Mouse (Mus musculus) kidney, embryonic 15.5 days (tissue): ENCODE measurements around the gene Epb41l4b. TPM values are rescaled to one million over a fixed set of nuclear protein-coding genes. Genes with fewer than 3 reads are reported as not detected.
A peak's percentile ranks its signal among the peaks of the same experiment; 100 is the strongest.

Experiments used
- ATAC-seq: fragments of 200-750 bp; cut with Nextera tagmentation; replicated peaks from 2 replicates; pipeline ENCODE4 v1.8.0; 2017; ENCODE audit warnings: moderate TSS enrichment; ENCODE audit not compliant: low FRiP score
- H3K27ac ChIP-seq: fragments of 300-500 bp; sonication (generic); 2 replicates; pipeline ENCODE4 v1.5.1; 2015; ENCODE audit warnings: mild to moderate bottlenecking, inconsistent platforms
- H3K27me3 ChIP-seq: fragments of 300-500 bp; sonication (generic); 2 replicates; pipeline ENCODE4 v1.6.1; 2015; ENCODE audit warnings: inconsistent platforms
- H3K36me3 ChIP-seq: fragments of 300-500 bp; sonication (generic); 2 replicates; pipeline ENCODE4 v1.6.1; 2015; ENCODE audit warnings: inconsistent platforms
- H3K4me1 ChIP-seq: fragments of 300-500 bp; sonication (generic); 2 replicates; pipeline ENCODE4 v1.6.1; 2015; ENCODE audit warnings: inconsistent platforms
- H3K4me2 ChIP-seq: fragments of 300-500 bp; sonication (generic); 2 replicates; pipeline ENCODE4 v1.6.1; 2015; ENCODE audit warnings: moderate library complexity, mild to moderate bottlenecking, inconsistent platforms
- H3K4me3 ChIP-seq: fragments of 300-500 bp; sonication (generic); replicated peaks from 2 replicates; pipeline ENCODE4 v1.5.1; 2015; ENCODE audit warnings: mild to moderate bottlenecking, inconsistent platforms
- H3K9ac ChIP-seq: fragments of 300-500 bp; sonication (generic); 2 replicates; pipeline ENCODE4 v1.6.1; 2015; ENCODE audit warnings: mild to moderate bottlenecking, inconsistent platforms
- H3K9me3 ChIP-seq: fragments of 300-500 bp; sonication (generic); replicated peaks from 2 replicates; pipeline ENCODE4 v1.6.1; 2016; ENCODE audit warnings: inconsistent platforms
- WGBS: fragments of 180-500 bp; shearing (Covaris S2); methylation state at CpG from one replicate; pipeline ENCODE4 v1.1.7; 2015; ENCODE audit warnings: mixed read lengths; 5-methylcytosine and 5-hydroxymethylcytosine counted together
- polyA plus RNA-seq: library from polyadenylated mRNA; unstranded; fragments of >200 nt; fragmentation: Nextera tagmentation; extraction: Ambion mirVana; gene quantifications from 2 replicates; pipeline ENCODE4 v1.2.1, GENCODE M21; 2015

Gene Epb41l4b
- polyA plus RNA-seq, 1 experiment from 2014 or later, result 2.9 TPM

- no peak overlapping the region for H3K27ac ChIP-seq
- peak overlapping the region; percentile 95 for H3K4me2 ChIP-seq
- no peaks in the 10 kb centered on the region for H3K9me3 ChIP-seq
- WGBS, result under 1% methylated on average over 43 of the region's 43 CpGs
- H3K4me1 ChIP-seq, result peaks cover 53% of the 10 kb centered on the region
- peaks cover 59% of the 10 kb centered on the region for H3K27me3 ChIP-seq
- peak; percentile 20 for ATAC-seq
- no peaks in the 10 kb centered on the region for H3K36me3 ChIP-seq
- peak overlapping the region; percentile 59 for H3K9ac ChIP-seq
- peak overlapping the region; percentile 72 for H3K4me3 ChIP-seq
These were observed 737 bp downstream of the Epb41l4b start for GRCm38 (mm10) chr4:57142374-57143025.

GRCm38 (mm10) chr4:57141908-57142361 is 1.3 kb downstream of the Epb41l4b start:
- ATAC-seq, result no peak
- WGBS, result 4% methylated on average over 26 of the region's 26 CpGs
- H3K4me2 ChIP-seq, result peak overlapping the region; percentile 95

GRCm38 (mm10) chr4:57140992-57141717 is 2.1 kb downstream of the Epb41l4b start:
- no peak overlapping the region for H3K9ac ChIP-seq
- H3K4me2 ChIP-seq, result peak overlapping the region; percentile 95
- H3K4me3 ChIP-seq, result peak overlapping the region; percentile 72
- H3K27ac ChIP-seq, result no peak overlapping the region
- H3K4me1 ChIP-seq, result peaks cover 61% of the 10 kb centered on the region
- no peak for ATAC-seq
- no peaks in the 10 kb centered on the region for H3K36me3 ChIP-seq
- H3K27me3 ChIP-seq, result peaks cover 53% of the 10 kb centered on the region
- WGBS, result 12% methylated on average over 15 of the region's 15 CpGs
- no peaks in the 10 kb centered on the region for H3K9me3 ChIP-seq

More at GRCm38 (mm10) chr4:57141908-57142361, 1.3 kb downstream of the Epb41l4b start:
- Histone ChIP-seq H3K9ac (0 out of 2 replicates have a peak overlapping the region, but pooled peaks have one; percentile 15), H3K27ac (no peak overlapping the region), H3K4me1 (peaks cover 57% of the 10 kb centered on the region), H3K27me3 (peaks cover 59% of the 10 kb centered on the region), H3K9me3 (no peaks in the 10 kb centered on the region), H3K36me3 (no peaks in the 10 kb centered on the region), H3K4me3 (peak overlapping the region; percentile 72)

- Histone ChIP-seq H3K27ac (no peak overlapping the region), H3K9me3 (no peaks in the 10 kb centered on the region), H3K36me3 (no peaks in the 10 kb centered on the region), H3K9ac (no peak overlapping the region), H3K4me3 (no peak overlapping the region), H3K4me2 (peak overlapping the region; percentile 95; the same call in 1 of the 2 replicates), H3K27me3 (peaks cover 52% of the 10 kb centered on the region), H3K4me1 (peaks cover 61% of the 10 kb centered on the region)
- peak; percentile 37 for ATAC-seq
- 9% methylated on average over 4 of the region's 4 CpGs for WGBS
These were observed 2.9 kb downstream of the Epb41l4b start for GRCm38 (mm10) chr4:57140200-57140799.

- Histone ChIP-seq H3K27me3 (peaks cover 51% of the 10 kb centered on the region), H3K4me2 (no peak overlapping the region), H3K4me3 (no peak overlapping the region), H3K4me1 (peaks cover 61% of the 10 kb centered on the region), H3K9me3 (no peaks in the 10 kb centered on the region), H3K9ac (no peak overlapping the region), H3K27ac (no peak overlapping the region), H3K36me3 (no peaks in the 10 kb centered on the region)
- WGBS, result 65% methylated on average over 10 of the region's 10 CpGs
- ATAC-seq, result peak; percentile 3; the same call in 1 of the 2 replicates
These were observed 3.8 kb downstream of the Epb41l4b start for GRCm38 (mm10) chr4:57139433-57139832.

- Histone ChIP-seq H3K27me3 (peaks cover 45% of the 10 kb centered on the region), H3K27ac (0 out of 2 replicates have a peak overlapping the region, but pooled peaks have one; percentile 57), H3K9me3 (no peaks in the 10 kb centered on the region), H3K4me1 (peaks cover 53% of the 10 kb centered on the region), H3K4me3 (no peak overlapping the region), H3K36me3 (no peaks in the 10 kb centered on the region), H3K4me2 (no peak overlapping the region), H3K9ac (no peak overlapping the region)
- WGBS, result 75% methylated on average over 6 of the region's 6 CpGs
- no peak for ATAC-seq
These were observed 5.2 kb downstream of the Epb41l4b start for GRCm38 (mm10) chr4:57138093-57138440.

- peaks cover 41% of the 10 kb centered on the region for H3K27me3 ChIP-seq
- H3K4me1 ChIP-seq, result peaks cover 50% of the 10 kb centered on the region
- no peak overlapping the region for H3K9ac ChIP-seq
- H3K4me3 ChIP-seq, result no peak overlapping the region
- no peaks in the 10 kb centered on the region for H3K36me3 ChIP-seq
- 46% methylated on average over 8 of the region's 8 CpGs for WGBS
- H3K4me2 ChIP-seq, result no peak overlapping the region
- peak overlapping the region; percentile 57 for H3K27ac ChIP-seq
- ATAC-seq, result peak; percentile 16; the same call in 1 of the 2 replicates
- H3K9me3 ChIP-seq, result no peaks in the 10 kb centered on the region
These were observed 5.7 kb downstream of the Epb41l4b start for GRCm38 (mm10) chr4:57137371-57138092.

- Histone ChIP-seq H3K27ac (no peak overlapping the region), H3K36me3 (no peaks in the 10 kb centered on the region), H3K4me2 (no peak overlapping the region), H3K4me1 (peaks cover 29% of the 10 kb centered on the region), H3K4me3 (no peak overlapping the region), H3K9me3 (no peaks in the 10 kb centered on the region), H3K9ac (no peak overlapping the region), H3K27me3 (peaks cover 20% of the 10 kb centered on the region)
- 78% methylated on average over 1 of the region's 1 CpGs for WGBS
- ATAC-seq, result no peak
These were observed 7.8 kb downstream of the Epb41l4b start for GRCm38 (mm10) chr4:57135431-57135830.

GRCm38 (mm10) chr4:57134554-57134953 is 8.7 kb downstream of the Epb41l4b start:
- peaks cover 12% of the 10 kb centered on the region; the same call in 1 of the 2 replicates for H3K27me3 ChIP-seq
- no peak overlapping the region for H3K4me2 ChIP-seq
- WGBS, result 50% methylated on average over 4 of the region's 4 CpGs
- no peak for ATAC-seq
- H3K4me1 ChIP-seq, result peaks cover 27% of the 10 kb centered on the region
- H3K27ac ChIP-seq, result no peak overlapping the region
- no peaks in the 10 kb centered on the region for H3K9me3 ChIP-seq
- no peaks in the 10 kb centered on the region for H3K36me3 ChIP-seq
- no peak overlapping the region for H3K4me3 ChIP-seq
- no peak overlapping the region for H3K9ac ChIP-seq

GRCm38 (mm10) chr4:57131839-57132238 is 11.4 kb downstream of the Epb41l4b start:
- Histone ChIP-seq H3K9me3 (no peaks in the 10 kb centered on the region), H3K27me3 (peaks cover 7% of the 10 kb centered on the region; the same call in 1 of the 2 replicates), H3K36me3 (no peaks in the 10 kb centered on the region), H3K27ac (no peak overlapping the region), H3K4me1 (peaks cover 10% of the 10 kb centered on the region), H3K4me2 (no peak overlapping the region), H3K4me3 (no peak overlapping the region), H3K9ac (no peak overlapping the region)
- ATAC-seq, result no peak
- 85% methylated on average over 10 of the region's 10 CpGs for WGBS

- peak; percentile 45 for ATAC-seq
- no peak overlapping the region for H3K4me2 ChIP-seq
- no peak overlapping the region for H3K9ac ChIP-seq
- H3K36me3 ChIP-seq, result no peaks in the 10 kb centered on the region
- WGBS, result 54% methylated on average over 11 of the region's 11 CpGs
- no peak overlapping the region for H3K27ac ChIP-seq
- H3K4me1 ChIP-seq, result peaks cover 7% of the 10 kb centered on the region
- peaks cover 6% of the 10 kb centered on the region; the same call in 1 of the 2 replicates for H3K27me3 ChIP-seq
- no peak overlapping the region for H3K4me3 ChIP-seq
- no peaks in the 10 kb centered on the region for H3K9me3 ChIP-seq
These were observed 13.3 kb downstream of the Epb41l4b start for GRCm38 (mm10) chr4:57129718-57130515.
